Mouse (Mus musculus) left cerebral cortex, postnatal 36 days (tissue): ENCODE measurements at regions not wholly inside any gene's neighbourhood (a gene's known extent, or its start where the extent isn't known, plus 50 kb on each side); places are given as distances from the start of the nearest gene placed in this dataset.

Experiments
- DNase-seq, 2 experiments: peaks; one replicate each; pipeline ENCODE4 v3.0.0; 2021 to 2022; ENCODE audit warnings: low spot score in 2 of 2, mixed read lengths in 1 of 2
- intact Hi-C: fragments of 180-260 bp; cut with DNase I; formaldehyde crosslinking; loops from one replicate; pipeline ENCODE4 v1.15.1; 2025

DNA sequence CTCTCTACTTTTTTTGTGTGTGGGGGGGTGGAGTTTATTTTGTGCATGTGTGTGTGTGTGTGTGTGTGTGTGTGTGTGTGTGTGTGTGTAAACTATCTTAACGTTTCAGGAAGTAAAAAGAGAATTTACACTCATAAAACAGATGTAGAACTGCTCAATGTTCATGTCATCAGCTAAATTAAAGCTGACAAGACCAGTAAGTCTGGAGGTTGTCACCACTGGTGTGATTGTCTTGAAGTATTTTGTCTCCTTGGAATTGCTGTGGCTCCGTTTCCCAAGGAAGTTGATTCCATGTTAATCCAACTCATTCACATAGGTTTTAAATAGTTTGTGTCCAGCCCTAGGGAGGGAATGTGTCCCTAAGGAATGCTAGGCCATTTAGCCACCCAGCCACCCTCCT, 374.1 kb upstream of the Itga1 start:
- intact Hi-C loops: no loop called here
- no peak for DNase-seq

DNA sequence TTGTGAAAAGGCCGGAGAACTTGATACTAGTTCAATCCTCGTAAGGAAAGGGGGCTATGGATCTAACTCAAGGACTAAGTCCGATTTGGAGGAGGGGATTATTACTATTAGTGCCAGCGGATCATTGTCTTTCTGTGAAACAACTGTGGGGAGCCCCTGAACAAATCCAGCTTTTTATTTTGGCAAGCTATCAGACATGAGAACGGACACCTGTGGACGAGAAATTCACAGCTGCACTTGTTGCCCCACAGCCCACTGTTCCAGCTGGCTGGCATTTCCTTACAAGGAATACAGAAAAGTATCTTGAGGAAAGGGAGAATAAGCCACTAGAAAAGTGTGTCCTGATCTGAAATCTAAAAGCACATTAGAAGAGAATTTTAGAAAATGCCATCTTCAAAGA, 363.9 kb upstream of the Itga1 start:
- intact Hi-C loops: no loop called here
- no peak for DNase-seq

DNA sequence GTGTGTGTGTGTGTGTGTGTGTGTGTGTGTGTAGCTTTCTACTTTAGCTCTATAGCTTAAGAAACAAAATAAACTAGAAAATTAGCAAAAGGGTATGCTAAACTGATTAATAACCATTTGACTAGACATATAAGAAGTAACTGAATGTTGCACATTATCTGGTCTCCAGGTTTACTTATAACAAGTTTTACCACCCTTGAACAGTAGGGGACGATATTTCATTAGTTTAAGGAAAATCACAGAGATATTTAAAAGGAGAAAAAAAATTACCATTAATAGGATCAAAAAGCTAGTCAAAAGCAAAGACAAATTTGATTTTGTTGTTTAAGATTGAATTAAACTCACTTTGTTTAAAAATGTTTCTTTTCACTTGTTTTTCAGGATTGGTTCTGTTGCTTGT, 349.5 kb upstream of the Itga1 start:
- DNase-seq: no peak
- intact Hi-C loops: loop anchor here (5.0 kb wide), 1 partner anchor 1261 kb away; no protein-coding TSS in a partner anchor

DNA sequence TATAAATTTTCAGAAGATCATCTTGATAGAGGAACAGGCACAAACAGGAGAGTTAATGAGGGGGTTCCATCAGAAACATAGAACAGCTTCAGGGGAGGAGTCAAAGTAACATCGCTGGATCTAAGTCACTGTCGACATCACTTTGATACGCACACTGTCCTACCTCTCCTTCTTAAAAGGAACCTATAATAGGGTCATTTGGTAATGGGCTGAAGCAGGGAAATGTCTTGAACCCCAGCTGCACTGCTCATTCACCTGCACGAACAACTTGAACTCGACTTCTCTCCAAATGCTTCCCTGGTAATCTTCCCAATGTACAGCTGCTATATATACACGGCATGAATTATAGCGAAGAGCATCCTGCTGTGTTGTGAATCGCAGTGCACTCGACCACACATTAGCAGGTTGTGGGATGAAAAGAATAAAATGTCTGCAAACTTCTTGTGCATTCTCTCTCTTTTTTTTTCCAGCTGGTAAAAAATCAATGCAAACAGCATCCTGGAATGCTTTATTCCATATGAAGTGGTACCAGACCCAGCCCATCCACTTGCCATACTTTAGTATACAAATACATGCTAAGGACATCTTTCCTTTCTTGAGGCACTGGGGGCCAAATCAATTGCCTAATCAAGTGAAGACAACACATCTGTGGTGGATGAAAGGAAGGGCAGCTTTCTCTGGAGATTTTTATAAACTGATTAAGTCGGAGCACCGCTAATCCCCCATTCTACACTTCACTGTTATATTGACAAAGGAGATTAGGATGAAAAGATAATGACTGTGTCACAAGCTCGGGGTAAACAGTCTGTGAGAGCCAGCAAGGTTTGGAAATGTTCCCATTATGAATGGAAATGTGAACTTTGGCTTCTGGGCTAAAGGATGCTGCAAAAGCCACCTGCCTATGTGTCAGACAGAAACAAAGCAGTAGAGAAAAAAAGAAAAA, 325.6 kb upstream of the Itga1 start:
- DNase-seq: no peak
- intact Hi-C loops: no loop called here

DNA sequence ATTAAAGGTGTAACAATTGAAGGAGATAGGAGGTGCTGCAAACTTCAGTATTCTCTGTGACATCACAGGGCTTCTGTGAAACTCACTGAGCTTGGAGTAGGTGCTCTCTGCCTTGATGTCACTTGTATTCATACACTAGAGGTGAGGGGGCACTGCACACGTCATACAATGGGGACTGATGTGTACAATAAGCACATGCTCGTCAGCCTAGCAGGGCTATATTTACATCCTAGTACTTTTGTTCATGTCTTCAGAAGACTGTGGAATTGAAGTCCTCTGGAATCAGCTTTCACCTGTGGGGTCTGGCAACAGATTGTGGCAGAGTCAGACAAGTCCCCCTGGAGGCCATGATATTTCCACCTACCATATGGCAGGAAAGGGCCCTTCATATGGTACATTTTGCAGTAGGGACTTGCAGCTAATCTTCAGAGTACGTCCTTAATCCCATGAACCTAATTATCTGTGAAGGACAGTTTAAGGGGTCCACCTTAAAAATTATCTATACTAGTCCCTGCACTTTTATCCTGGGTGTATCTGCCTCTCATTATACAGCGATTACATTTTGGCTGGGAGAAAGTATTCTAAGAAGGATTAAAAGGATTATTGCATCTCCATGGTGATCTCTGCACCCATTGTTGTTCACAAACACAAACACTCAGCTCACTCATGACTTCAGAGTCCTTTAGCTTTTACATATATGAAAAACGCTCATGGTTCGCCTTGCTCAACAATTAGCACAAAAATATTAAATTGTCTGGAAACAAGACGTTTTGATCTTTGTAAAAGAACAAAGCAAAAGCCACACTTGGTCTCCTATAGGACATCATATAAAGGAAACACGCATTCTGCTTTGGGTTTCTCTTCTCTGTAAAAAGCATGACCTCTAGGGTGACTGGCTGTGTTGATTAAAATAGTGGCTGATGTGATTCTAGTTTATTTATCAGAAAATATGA, 324.1 kb upstream of the Itga1 start:
- DNase-seq: no peak
- intact Hi-C loops: no loop called here

DNA sequence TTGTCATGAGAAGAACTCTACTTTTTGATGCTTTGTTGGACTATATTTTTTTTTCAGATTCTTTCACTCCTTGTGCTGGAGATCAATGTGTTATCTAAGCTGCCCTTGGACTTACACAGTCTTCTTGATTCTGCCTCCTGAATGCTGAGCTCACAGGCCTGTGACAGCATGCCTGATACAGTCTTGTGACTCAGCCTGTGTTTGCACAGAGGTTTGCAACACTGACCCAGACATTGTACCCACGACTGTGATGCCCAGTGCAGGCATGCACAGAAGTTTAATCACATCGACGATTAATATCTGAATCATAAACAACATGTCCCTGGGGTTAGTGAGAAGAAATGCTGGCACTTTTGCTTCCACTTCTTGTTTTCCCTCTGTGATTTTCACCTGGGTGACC, 322.0 kb upstream of the Itga1 start:
- DNase-seq: no peak
- intact Hi-C loops: no loop called here

DNA sequence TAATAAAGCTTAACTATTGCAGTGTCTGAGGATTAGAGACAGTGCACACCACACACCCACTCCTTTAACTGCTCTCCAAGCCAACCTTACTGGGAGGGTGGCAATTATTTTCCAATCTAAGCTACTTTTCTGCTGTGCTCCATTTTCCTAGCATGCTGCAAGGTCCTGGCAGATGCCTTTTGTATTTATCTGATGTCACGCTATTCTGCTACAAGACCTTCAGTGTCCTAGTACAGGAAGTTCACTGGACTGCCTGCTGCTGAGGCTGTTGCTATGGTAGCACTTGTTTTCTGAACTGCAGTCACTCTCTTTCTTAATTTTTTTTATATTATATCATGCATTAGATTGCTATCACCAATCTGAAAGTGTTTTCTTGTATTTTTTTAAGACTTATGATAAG, 319.7 kb upstream of the Itga1 start:
- intact Hi-C loops: no loop called here

DNA sequence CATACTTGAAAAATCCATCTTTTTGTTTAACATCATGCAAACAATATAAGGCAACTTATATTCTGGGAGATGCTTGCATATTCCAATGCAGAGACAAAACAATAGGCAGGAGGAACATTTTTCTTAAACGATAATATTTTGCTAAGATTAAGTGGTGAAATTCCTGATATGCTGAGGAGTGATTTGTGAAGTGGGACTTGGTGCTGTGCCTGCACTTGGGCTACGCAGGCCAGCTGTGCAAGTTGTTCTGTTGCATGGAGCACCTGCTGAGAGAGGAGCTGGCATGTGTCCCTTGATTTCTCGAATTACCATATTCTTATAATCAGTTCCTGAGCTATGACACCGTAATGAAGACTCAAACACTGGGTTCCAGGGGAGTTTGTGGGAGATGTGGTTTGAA, 316.1 kb upstream of the Itga1 start:
- intact Hi-C loops: no loop called here

More for the DNA sequence above, 319.7 kb upstream of the Itga1 start:
- DNase-seq: no peak

DNA sequence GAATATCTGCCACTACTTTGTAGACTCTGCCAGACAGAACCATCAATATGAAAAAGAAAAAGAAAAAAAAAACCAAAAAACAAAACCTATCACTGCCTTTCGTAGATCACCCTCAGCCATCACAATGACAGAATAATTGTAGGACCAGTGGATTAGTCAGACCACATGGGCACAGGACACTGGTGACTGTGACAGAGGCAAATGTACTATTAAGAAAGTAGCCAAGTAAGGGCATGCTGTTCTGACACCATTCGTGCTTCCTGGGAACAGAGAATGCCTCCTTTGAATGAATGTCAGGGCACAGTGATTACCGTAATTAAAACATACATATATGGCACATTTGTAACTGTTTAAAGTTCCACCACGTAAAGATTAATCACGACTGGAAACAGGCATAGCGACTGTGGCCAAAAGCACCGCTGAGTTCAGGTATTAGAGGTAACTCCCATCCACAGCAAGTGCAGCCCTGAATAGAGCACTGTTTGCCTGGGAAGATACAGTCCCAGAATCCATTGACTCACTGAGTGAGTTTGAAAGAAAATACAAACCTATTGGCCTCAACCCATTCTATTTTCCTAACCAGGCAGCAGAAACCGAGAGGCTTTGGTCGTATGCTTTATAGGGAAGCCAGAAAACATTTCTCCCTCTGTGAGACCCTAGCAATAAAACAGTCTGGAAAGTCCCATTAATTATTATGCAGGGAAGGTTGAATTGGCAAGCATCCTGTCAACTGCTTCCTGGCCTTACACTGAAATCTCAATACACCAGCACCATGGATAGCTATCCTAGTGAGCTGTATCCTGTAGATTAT, 312.2 kb upstream of the Itga1 start:
- intact Hi-C loops: no loop called here
- no peak for DNase-seq

More for the DNA sequence above, 316.1 kb upstream of the Itga1 start:
- no peak for DNase-seq

DNA sequence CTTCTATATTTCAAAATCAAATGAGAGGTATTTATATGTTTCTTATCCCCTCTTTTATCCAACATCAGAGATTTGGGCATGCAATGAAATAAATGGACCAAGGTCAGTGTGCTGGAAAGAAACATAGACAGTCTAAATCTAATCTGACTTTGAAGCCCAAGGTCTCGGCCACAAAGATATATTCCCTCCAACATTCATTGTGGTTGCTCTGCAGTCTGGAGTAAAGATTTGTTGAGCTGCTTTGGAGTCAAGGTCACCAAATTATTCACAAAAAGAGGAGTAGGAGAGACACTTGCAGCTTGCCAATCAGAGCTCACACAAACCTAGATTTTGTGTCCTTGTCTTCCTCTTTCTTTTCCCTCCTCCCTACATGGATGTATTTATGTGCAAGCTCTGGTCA, 304.2 kb upstream of the Itga1 start:
- intact Hi-C loops: no loop called here
- DNase-seq: no peak

DNA sequence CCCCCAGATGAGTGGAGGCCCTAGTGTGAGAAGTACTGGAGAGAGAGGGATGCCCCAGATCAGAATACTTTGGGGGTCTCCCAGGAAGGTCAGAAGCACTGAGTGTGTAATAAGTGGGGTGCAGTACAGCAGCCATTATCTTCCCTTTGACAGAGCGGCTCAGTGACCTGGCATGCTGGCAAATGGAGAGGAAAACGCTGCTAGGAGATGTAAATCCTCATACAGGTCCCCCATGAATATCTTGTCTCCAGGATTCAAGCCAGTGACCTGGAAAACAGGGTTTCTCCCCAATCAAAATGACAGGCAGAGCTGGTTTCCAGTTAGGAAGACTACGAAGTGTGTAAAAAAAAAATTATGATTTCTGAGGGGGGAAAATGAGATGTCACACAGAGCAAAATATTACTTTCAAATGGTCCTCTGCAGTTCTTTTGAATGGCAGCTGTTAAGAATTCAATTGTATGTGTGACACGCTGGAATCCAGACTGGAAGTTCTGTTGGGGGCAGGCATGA, 299.0 kb upstream of the Itga1 start:
- intact Hi-C loops: no loop called here
- no peak for DNase-seq

DNA sequence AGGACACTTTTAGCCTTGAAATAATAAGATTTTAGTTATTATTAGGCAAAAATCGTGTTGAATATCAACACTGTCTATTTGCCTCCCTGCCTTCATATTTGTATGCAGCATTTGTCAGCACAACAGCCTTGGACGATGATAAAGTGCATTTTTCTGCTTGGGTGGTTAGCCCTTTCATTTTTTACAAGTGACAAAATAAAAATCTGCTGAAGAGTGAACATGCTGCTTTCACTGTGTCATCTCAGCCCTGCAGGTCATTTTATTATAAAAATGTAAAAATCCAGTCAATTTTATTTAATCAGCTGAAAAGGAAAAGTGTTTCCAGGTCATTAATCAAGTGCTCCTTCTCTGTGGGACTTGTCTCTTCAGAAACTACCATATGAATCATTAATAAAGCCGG, 277.9 kb upstream of the Itga1 start:
- intact Hi-C loops: no loop called here
- no peak for DNase-seq

DNA sequence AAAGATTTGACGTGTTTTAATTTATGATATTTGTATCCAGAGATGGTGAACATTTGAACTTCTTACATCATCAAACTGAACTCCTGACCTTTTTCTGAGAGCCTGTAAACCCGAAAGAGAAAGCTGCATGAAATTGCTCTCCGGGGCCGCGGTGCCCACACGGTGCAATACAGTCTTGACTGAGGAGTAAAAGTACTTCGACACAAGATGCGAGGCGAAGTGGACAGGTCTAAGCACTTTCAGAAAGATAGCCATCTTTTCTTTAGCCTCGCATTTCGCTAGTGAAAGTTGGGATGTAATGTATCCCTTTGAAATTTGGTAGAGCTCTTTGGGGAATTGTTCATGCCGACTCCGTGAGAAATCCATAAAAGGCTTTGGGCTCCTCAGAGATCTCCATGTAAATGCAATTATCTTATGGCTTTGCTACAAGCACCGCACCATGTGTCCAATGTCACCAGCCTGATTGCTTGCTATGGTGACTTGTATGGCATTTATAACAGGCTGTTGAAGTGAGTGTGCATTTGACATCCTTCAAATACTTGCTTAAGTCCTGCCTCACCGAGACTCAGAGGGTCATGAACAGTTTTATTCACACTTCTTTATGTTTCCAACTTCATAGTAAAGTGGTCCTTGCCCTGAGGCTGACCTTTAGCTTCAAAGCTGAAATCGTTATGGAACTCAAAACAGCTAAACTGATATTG, 274.6 kb upstream of the Itga1 start:
- intact Hi-C loops: no loop called here
- no peak for DNase-seq

DNA sequence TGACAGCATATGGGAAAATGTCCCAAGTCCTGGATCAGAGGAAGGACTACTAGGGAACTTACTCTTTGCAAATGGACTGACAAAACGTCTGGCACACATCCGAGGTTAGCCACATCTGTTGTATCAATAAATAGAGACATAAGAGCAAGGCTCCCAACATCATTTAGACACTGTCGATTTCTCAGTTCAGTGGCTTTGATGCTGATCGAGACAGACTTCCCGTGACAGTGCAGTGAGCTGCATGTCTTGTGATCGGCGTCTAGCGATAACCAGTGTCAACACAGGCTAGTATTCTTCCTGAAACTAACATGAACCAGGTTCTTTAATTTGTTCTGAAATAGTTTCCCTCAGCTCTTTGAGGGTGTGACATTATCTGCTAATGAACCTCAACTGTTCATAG, 259.7 kb upstream of the Itga1 start:
- no peak for DNase-seq
- intact Hi-C loops: no loop called here

DNA sequence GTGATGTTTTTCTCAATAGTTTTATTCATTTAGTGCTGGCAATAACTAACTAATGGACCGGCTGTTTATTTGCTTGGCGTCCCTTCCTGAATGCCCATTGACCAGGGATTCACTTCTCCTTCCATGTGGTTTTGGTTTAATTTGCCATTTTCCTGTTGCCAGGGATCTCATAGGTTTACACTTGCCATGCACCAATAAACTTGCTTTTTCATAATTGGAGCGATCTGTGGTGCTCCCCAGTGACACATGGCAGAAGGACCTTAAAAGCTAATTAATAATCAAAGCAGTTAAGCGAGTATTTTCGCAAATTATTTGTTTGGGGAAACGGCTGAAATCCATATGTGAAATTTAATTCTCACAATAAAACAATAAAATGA, 245.2 kb upstream of the Itga1 start:
- no peak for DNase-seq
- intact Hi-C loops: no loop called here

DNA sequence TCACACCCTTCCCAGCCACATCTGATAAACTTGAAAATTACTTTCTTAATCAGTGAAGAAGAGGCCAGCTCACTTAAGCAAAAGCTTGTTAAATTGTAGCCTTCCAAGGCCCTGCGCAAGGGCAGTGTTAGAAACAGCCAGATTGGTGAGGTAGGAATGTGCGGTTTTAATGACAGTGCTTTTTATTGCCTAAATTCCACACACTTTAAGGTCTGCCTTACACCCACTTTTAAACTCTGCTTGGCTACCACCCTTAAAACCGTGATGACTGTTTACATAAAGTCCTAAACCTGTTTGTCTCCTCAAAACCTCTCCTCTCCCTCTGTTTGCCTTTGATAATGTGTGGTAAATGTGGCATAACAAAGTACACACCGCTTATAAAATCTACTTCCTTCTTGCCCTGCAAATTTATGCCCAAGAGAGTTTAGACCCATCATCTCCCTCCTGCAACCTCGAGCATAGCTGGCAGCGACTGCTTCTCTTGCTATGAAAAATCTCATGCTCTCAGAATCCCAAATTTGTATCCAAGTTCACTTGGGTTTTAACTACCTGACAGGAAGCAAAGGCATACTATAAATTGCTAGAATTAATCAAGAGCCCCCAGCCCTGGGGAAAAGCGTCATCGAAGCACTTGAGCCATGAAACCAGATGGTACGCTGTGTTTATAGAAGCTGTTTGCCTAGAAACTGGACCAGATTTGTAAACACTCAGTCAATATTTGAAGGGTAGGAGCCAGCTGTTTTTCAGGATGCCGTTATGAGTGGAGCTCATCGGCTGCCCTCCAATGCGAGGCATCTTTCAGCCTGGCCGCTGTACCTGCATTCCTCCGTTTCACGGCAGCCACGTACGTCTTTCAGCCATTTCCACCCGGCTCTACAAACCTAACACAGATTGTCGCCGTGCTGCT, 244.6 kb upstream of the Itga1 start:
- DNase-seq: no peak
- intact Hi-C loops: no loop called here

DNA sequence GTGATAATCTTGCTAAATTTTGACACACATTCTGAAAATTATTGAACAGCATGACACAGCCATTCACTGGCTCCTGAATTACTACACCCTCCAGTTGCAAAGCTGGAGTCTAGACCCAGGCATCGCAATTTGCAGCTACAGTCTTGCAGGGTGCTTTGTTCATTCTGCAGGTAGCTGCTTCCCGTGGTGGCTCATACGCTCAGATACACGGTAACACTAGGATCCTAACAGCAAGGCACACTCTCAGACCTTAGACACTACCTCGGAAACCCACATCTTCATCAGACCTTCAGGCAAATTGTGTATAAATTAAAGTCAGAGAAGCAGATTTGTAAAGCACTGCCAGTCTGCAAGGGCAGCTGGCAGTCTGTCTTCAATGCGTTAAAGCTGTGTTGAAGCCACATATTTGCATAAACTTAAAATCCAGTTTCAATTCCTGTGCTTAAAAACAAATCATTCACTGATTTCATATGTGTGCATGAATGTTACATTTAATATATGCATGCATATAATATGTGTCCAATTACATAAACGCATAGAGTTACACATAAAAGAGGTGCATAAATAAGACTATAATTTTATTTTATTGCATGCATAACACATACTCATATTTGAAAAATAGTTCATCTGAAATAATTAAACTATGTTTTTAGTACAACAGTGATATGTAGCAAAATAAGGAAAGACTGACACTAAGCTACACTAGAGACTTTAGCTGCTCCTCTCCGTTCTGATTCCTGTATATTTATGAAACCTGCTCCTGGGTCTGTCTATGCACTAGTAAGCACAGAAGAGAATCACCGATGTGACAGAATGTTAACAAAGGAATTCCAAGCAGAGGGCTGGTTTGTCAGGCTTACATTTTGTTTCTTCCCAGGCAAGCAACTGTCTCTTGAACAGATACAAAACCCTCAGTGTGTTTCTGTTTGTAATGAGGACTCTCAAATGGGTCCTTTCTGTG, 227.5 kb upstream of the Itga1 start:
- DNase-seq: no peak

More for the DNA sequence above, 227.5 kb upstream of the Itga1 start:
- intact Hi-C loops: no loop called here
